18 mouse cellular contexts compared by ENCODE assay signal in genomic region chr2:7160108-7160507, GRCm38 (mm10).
DNase-seq lines count a peak whose midpoint lies in the region; ATAC-seq and TF ChIP-seq lines count a peak whose summit lies in the region.
"Had no signal": no experiment of that assay in that cellular context is flagged by ENCODE, and none has a peak within 500 bp of the region (broad histone marks: within the 10 kb centered on the region; RNA-seq: fewer than 3 reads in every experiment).

No protein-coding gene starts in this region.

- no peak overlapping the region for H3K27ac ChIP-seq in liver, embryonic 16.5 days (ENCODE audit: low read length)
- H3K27ac ChIP-seq in stomach, embryonic 16.5 days (ENCODE audit: low read length), result no peak overlapping the region
- H3K27ac ChIP-seq in gastrocnemius, adult 2 months, result no peak overlapping the region
- H3K27ac ChIP-seq: heart, embryonic 15.5 days; hindbrain, embryonic 15.5 days; midbrain, embryonic 12.5 days had no signal

- no peak overlapping the region for H3K4me2 ChIP-seq in liver, embryonic 16.5 days (ENCODE audit: low read depth, low read length)
- H3K4me2 ChIP-seq in stomach, embryonic 16.5 days (ENCODE audit: low read depth, low read length), result no peak overlapping the region
- H3K4me2 ChIP-seq: heart, embryonic 15.5 days; hindbrain, embryonic 15.5 days; midbrain, embryonic 12.5 days had no signal

- no peak overlapping the region for H3K4me3 ChIP-seq in liver, embryonic 16.5 days (ENCODE audit: low read depth, low read length)
- H3K4me3 ChIP-seq in stomach, embryonic 16.5 days (replicated peaks; ENCODE audit: low read length), result no peak overlapping the region
- no peak overlapping the region for H3K4me3 ChIP-seq in gastrocnemius, adult 2 months
- H3K4me3 ChIP-seq: erythroblast, embryonic 14.5 days; heart, embryonic 15.5 days; hindbrain, embryonic 15.5 days; midbrain, embryonic 12.5 days had no signal

- no peaks in the 10 kb centered on the region for H3K9me3 ChIP-seq in liver, embryonic 16.5 days (replicated peaks; ENCODE audit: control insufficient read depth, low read length)
- H3K9me3 ChIP-seq in stomach, embryonic 16.5 days (replicated peaks; ENCODE audit: control insufficient read depth, low read length), result no peaks in the 10 kb centered on the region
- H3K9me3 ChIP-seq: heart, embryonic 15.5 days; hindbrain, embryonic 15.5 days; midbrain, embryonic 12.5 days had no signal

- no peaks in the 10 kb centered on the region for H3K4me1 ChIP-seq in liver, embryonic 16.5 days (ENCODE audit: control insufficient read depth, low read depth, low read length)
- no peaks in the 10 kb centered on the region for H3K4me1 ChIP-seq in stomach, embryonic 16.5 days (ENCODE audit: control insufficient read depth, insufficient read depth, low read length)
- H3K4me1 ChIP-seq: hindbrain, embryonic 15.5 days; midbrain, embryonic 12.5 days had no signal

- no peak overlapping the region for H3K9ac ChIP-seq in liver, embryonic 16.5 days (ENCODE audit: low read depth, low read length)
- no peak overlapping the region for H3K9ac ChIP-seq in stomach, embryonic 16.5 days (ENCODE audit: low read length)
- H3K9ac ChIP-seq: forebrain, postnatal 0 days; heart, embryonic 15.5 days; hindbrain, embryonic 15.5 days; midbrain, embryonic 12.5 days had no signal

- ATAC-seq in liver, embryonic 16.5 days (ENCODE audit: low read depth), result peak; percentile 43
- ATAC-seq in stomach, embryonic 16.5 days (ENCODE audit: insufficient read depth, low FRiP score), result peak; percentile 62; the same call in 1 of the 2 replicates
- ATAC-seq: forebrain, postnatal 0 days had no signal

- peak; percentile 9 for DNase-seq in adrenal gland, postnatal 10 days
- no peak for DNase-seq in adrenal gland, postnatal 4 days (ENCODE audit: low spot score in 2 of 2)
- no peak for DNase-seq in liver
- peak; percentile 4 for DNase-seq in fibroblast of lung, adult 2 months (ENCODE audit: low read depth)
- DNase-seq in gastrocnemius, adult 2 months, result no peak
- no peak for DNase-seq in gastrocnemius, postnatal 4 days (ENCODE audit: low spot score in 2 of 2)
- DNase-seq: B cell, adult 2 months; cerebellum, adult 8-10 months; forebrain, postnatal 0 days; lung, postnatal 14 days; right cerebral cortex, postnatal 25 days; thymus, postnatal 25 days had no signal

- WGBS in liver, embryonic 16.5 days (ENCODE audit: insufficient replicate concordance), result 56% methylated on average over 6 of the region's 6 CpGs
- 57% methylated on average over 6 of the region's 6 CpGs for WGBS in stomach, embryonic 16.5 days

- intact Hi-C loops in gastrocnemius, adult 2 months (cut with DNase I), result no loop called here

- no peaks in the 10 kb centered on the region for H3K36me3 ChIP-seq in liver, embryonic 16.5 days (ENCODE audit: control insufficient read depth, insufficient read depth)
- no peaks in the 10 kb centered on the region for H3K36me3 ChIP-seq in stomach, embryonic 16.5 days (ENCODE audit: control insufficient read depth, insufficient read depth, low read length)
- H3K36me3 ChIP-seq: heart, embryonic 15.5 days; hindbrain, embryonic 15.5 days; midbrain, embryonic 12.5 days had no signal

- no peaks in the 10 kb centered on the region for H3K27me3 ChIP-seq in liver, embryonic 16.5 days (ENCODE audit: control insufficient read depth, insufficient read depth, low read depth, low read length)
- H3K27me3 ChIP-seq in stomach, embryonic 16.5 days (ENCODE audit: control insufficient read depth, insufficient read depth, low read length), result no peaks in the 10 kb centered on the region
- H3K27me3 ChIP-seq: heart, embryonic 15.5 days; hindbrain, embryonic 15.5 days; midbrain, embryonic 12.5 days had no signal

- TF ChIP-seq CTCF in gastrocnemius, adult 2 months (IDR thresholded peaks at IDR 0.05), result no peak

Comparison
In these comparisons a context has a peak if more than half of its experiments do, and no peak if none do; other contexts are left out.
1. DNase-seq: peak in adrenal gland, postnatal 10 days (single experiment) and fibroblast of lung, adult 2 months (single experiment); none in adrenal gland, postnatal 4 days (0 of 2), liver (single experiment), gastrocnemius, adult 2 months (single experiment) and gastrocnemius, postnatal 4 days (0 of 2).